Mouse (Mus musculus) limb, embryonic 13.5 days (tissue): ENCODE measurements around the gene Efs. TPM values are rescaled to one million over a fixed set of nuclear protein-coding genes. Genes with fewer than 3 reads are reported as not detected.
A peak's percentile ranks its signal among the peaks of the same experiment; 100 is the strongest.

Experiments
- ATAC-seq: fragments of 200-750 bp; cut with Nextera tagmentation; 2 replicates; pipeline ENCODE4 v1.8.0; 2017; ENCODE audit warnings: low read depth, moderate number of reproducible peaks, moderate TSS enrichment; ENCODE audit not compliant: low FRiP score
- H3K27ac ChIP-seq: fragments of 300-500 bp; sonication (generic); 2 replicates; pipeline ENCODE4 v1.5.1; 2015; ENCODE audit warnings: inconsistent platforms, mild to moderate bottlenecking, moderate library complexity
- H3K27me3 ChIP-seq: fragments of 300-500 bp; sonication (generic); 2 replicates; pipeline ENCODE4 v1.6.1; 2015; ENCODE audit warnings: mild to moderate bottlenecking, inconsistent platforms
- H3K36me3 ChIP-seq: fragments of 300-500 bp; sonication (generic); 2 replicates; pipeline ENCODE4 v1.6.1; 2015; ENCODE audit warnings: inconsistent platforms, mild to moderate bottlenecking, moderate library complexity
- H3K4me1 ChIP-seq: fragments of 300-500 bp; sonication (generic); 2 replicates; pipeline ENCODE4 v1.6.1; 2015; ENCODE audit warnings: inconsistent platforms
- H3K4me2 ChIP-seq: fragments of 300-500 bp; sonication (generic); replicated peaks from 2 replicates; pipeline ENCODE4 v1.6.1; 2015; ENCODE audit warnings: inconsistent platforms, mild to moderate bottlenecking, moderate library complexity
- H3K4me3 ChIP-seq: fragments of 300-500 bp; sonication (generic); 2 replicates; pipeline ENCODE4 v1.5.1; 2015; ENCODE audit warnings: moderate library complexity, mild to moderate bottlenecking, inconsistent platforms
- H3K9ac ChIP-seq: fragments of 300-500 bp; sonication (generic); 2 replicates; pipeline ENCODE4 v1.6.1; 2015; ENCODE audit warnings: mild to moderate bottlenecking, inconsistent platforms
- H3K9me3 ChIP-seq: fragments of 300-500 bp; sonication (generic); 2 replicates; pipeline ENCODE4 v1.6.1; 2016; ENCODE audit warnings: inconsistent platforms
- WGBS: fragments of 180-500 bp; shearing (Covaris S2); methylation state at CpG from one replicate; pipeline ENCODE4 v1.1.7; 2015; 5-methylcytosine and 5-hydroxymethylcytosine counted together
- polyA plus RNA-seq: library from polyadenylated mRNA; unstranded; fragments of >200 nt; fragmentation: Nextera tagmentation; extraction: Ambion mirVana; gene quantifications from 2 replicates; pipeline ENCODE4 v1.2.1, GENCODE M21; 2015

The Efs gene
- polyA plus RNA-seq, 1 experiment from 2014 or later, result 50.4 TPM

DNA sequence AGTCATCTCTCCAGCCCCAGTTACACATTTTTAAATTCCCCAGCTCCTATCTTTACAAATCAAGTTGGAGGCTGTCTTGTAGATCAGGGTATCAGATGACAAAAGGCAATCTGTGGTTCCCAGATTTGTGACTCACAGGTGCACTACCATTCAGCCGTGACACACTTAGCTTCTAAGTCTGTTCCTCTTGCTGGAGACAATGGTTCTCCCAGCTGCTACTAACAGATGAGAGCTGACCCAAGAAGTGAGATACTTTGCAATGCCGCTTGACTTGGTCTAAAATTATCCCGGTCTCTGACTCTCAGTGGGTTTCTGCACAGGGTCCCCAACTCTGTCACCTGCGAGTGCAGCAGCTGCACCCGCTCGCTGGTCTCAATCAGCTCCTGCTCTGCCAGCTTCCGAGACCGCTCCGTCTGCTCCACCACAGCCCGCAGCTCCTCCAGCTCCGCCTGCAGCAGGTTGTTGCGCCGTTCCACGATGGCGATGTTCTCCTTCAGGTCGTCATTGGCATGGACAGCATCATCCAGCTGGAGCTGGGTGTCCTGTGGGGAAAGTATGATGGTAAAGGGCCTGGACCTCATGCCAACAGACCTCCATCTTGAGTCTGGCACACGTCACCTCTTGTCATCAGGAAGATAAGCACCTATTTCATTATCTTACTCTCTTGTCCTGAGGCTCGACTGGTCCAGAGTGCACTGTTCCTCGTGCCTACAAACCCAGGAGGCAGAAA lies 20.2 kb upstream of the Efs start:
- Histone ChIP-seq H3K4me3 (no peak overlapping the region), H3K4me1 (no peaks in the 10 kb centered on the region), H3K27me3 (peaks cover 8% of the 10 kb centered on the region; the same call in 1 of the 2 replicates), H3K9ac (no peak overlapping the region), H3K27ac (no peak overlapping the region; the same call in 1 of the 2 replicates), H3K9me3 (no peaks in the 10 kb centered on the region), H3K4me2 (no peak overlapping the region), H3K36me3 (no peaks in the 10 kb centered on the region)
- 76% methylated on average over 19 of the region's 19 CpGs for WGBS
- ATAC-seq, result peak; percentile 34; the same call in 1 of the 2 replicates

DNA sequence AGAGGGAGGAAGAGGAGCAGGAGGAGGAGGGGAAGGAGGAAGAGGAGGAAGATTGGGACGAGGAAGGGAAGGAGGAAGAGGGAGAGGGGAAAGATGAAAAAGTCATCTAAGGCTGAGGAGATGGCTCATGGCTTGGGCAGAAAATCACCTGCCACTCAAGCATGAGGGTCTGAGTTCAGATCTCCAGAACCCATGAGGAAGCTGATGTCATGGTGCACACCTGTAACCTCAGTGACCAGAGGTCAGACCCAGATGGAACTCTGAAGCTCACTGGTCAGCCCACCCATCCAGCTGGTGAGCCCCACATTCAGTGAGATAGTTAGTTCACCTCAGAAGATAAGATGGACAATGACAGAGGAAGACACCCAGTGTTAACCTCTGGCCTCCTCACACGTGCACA lies 19.0 kb upstream of the Efs start:
- Histone ChIP-seq H3K4me2 (no peak overlapping the region), H3K4me3 (no peak overlapping the region), H3K27ac (no peak overlapping the region), H3K9ac (no peak overlapping the region), H3K9me3 (no peaks in the 10 kb centered on the region), H3K27me3 (peaks cover 3% of the 10 kb centered on the region; the same call in 1 of the 2 replicates), H3K36me3 (no peaks in the 10 kb centered on the region), H3K4me1 (no peaks in the 10 kb centered on the region)
- WGBS, result 73% methylated on average over 2 of the region's 2 CpGs
- no peak for ATAC-seq

DNA sequence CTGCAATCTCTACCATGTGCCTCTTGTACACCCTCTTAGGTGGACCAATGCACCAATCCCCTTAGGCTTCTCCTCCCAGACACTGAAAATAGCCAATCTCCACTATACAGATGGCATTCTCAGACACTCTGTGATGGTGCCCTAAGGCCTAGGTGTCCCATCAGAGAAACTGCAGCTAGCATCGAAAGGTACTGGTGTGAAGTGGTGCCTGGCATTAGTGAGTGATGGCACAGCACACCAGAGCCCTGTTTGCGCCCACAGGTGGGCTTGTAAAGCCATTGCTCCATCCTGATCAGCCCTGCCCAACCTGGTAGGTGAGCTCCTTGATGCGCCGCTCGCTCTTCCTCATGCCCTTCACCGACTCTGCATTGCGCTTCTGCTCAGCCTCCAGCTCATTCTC lies 18.0 kb upstream of the Efs start:
- no peak overlapping the region for H3K4me3 ChIP-seq
- no peaks in the 10 kb centered on the region for H3K9me3 ChIP-seq
- no peaks in the 10 kb centered on the region for H3K36me3 ChIP-seq
- H3K27ac ChIP-seq, result no peak overlapping the region
- no peak for ATAC-seq
- H3K4me1 ChIP-seq, result peaks cover 4% of the 10 kb centered on the region; the same call in 1 of the 2 replicates
- H3K4me2 ChIP-seq, result no peak overlapping the region
- 89% methylated on average over 7 of the region's 7 CpGs for WGBS
- no peaks in the 10 kb centered on the region; the same call in 1 of the 2 replicates for H3K27me3 ChIP-seq
- H3K9ac ChIP-seq, result no peak overlapping the region

DNA sequence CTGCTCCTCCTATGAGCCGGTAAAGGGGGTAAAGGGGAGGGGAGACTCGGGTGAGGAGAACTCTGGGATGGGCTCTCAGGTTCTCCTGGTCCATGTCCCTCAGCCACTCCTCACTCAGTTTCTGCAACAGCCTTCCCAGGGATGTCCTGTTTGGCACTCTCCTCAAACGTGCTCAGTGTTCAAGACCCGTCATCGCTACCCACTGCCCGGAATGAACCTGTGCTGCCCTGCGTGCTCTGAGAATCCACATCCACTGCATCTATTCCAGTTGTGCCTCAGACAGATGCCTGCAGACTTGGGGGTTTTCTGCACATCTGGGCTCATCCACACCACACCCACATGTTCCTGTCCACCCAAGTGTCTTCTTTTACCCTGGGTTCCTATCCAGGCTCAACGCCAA lies 16.6 kb upstream of the Efs start:
- H3K27ac ChIP-seq, result no peak overlapping the region
- WGBS, result 84% methylated on average over 8 of the region's 8 CpGs
- no peaks in the 10 kb centered on the region for H3K36me3 ChIP-seq
- peaks cover 10% of the 10 kb centered on the region for H3K4me1 ChIP-seq
- H3K4me3 ChIP-seq, result no peak overlapping the region
- H3K4me2 ChIP-seq, result no peak overlapping the region
- no peak for ATAC-seq
- no peak overlapping the region for H3K9ac ChIP-seq
- H3K27me3 ChIP-seq, result no peaks in the 10 kb centered on the region; the same call in 1 of the 2 replicates
- H3K9me3 ChIP-seq, result no peaks in the 10 kb centered on the region

DNA sequence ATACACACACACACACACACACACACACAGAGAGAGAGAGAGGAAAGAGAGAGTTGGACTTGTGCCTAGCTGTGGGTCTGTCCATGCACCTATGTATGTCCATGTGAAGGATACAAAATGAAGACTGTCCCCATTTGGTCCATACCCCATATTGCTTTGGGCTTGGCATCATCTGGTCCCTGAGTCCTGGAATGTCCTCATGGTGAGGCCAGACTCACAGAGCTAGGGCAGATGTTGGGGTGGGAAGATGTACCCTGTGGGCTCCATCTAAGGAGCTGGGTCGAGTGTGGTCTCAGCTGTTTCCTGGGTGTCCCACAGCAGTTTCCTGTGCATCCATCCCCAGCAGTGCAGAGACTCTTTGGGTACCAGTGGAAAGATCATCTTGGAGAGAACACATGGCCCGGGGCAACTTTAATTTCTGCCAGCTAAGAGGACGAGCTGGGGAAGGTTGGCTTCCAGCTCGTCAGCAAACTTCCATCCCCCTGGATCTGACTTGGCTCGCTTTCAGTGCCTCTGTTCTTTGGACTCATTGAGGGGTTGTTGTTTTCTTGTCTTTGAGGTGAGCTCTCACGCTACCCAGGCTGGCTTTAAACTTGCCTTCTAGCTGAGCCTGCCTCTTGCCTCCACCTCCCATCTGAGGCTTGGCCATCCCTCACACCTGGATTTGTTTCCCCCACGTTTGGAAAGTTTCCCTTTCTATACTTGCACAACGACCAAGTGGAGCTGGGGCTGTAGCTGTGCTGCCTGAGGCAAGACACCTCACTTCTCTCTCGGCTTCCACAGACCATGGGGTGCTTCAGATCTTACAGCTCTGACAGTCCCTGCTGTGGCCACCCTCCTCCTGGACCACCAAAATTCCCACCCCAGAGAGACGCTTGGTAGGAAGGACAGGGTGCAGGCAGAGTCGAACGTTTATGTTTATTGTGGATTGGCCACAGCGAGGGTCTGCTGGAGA lies 15.4 kb upstream of the Efs start:
- no peak for ATAC-seq
- Histone ChIP-seq H3K4me1 (peaks cover 20% of the 10 kb centered on the region), H3K27me3 (no peaks in the 10 kb centered on the region; the same call in 1 of the 2 replicates), H3K9me3 (no peaks in the 10 kb centered on the region), H3K4me2 (no peak overlapping the region), H3K4me3 (no peak overlapping the region), H3K9ac (no peak overlapping the region), H3K36me3 (no peaks in the 10 kb centered on the region), H3K27ac (no peak overlapping the region)
- 56% methylated on average over 13 of the region's 13 CpGs for WGBS

DNA sequence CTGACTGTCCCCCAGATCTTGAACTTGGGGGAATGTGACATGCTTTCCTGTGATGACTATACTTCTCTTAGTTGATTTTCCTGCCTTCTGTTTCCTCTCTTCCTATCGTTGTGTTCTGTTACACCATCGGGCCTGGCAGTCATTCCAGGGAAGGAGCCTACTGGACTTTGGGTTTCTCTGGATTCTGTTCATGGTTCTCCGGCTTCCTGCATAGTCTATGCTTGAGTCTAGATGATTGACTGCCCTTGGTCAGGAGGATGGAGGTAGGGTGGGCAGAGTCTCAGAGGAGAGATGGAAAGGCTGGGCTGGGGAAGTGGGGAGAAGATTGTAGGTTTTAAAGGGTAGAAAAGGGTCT lies 14.2 kb upstream of the Efs start:
- ATAC-seq, result no peak
- Histone ChIP-seq H3K9me3 (no peaks in the 10 kb centered on the region), H3K27ac (no peak overlapping the region), H3K4me1 (peaks cover 26% of the 10 kb centered on the region), H3K36me3 (no peaks in the 10 kb centered on the region), H3K27me3 (no peaks in the 10 kb centered on the region; the same call in 1 of the 2 replicates), H3K9ac (no peak overlapping the region), H3K4me2 (no peak overlapping the region), H3K4me3 (no peak overlapping the region)
- 76% methylated on average over 3 of the region's 3 CpGs for WGBS

DNA sequence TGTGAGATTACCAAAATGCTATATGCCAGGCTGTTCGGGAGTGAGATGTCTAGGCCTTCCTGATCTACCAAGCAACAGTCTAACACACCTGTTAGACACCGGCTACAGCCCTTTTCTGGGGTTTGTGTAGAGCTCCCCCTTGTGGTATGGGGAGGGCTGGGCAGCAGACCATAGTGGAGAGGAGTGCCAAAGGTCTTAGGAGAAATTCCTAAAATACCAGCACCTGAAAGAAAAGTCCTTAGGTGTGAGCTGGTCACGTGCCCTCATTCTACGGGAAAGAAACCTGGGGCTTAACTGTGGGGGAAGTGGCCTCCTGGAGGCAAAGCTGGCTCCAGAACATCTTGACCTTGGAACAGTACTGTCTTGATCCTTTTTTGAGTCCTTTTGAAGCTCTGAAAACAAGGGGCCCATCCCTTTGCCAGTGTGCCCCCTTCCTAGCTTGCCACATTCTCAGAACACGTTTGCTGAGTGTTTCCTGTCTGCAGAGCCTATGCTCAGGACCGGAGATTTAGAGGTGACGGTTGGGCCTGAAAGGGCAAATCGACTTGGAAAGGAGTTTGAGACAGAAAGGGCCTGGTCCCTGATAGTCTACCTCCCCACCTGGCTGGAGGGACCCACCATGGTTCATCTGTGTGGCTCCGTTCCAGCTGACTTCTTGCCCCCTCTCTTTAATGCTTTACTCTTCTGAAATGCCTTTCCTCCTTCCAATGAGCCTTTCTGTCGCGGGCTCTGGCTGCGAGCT lies 13.7 kb upstream of the Efs start:
- Histone ChIP-seq H3K27ac (no peak overlapping the region), H3K4me2 (no peak overlapping the region), H3K27me3 (no peaks in the 10 kb centered on the region; the same call in 1 of the 2 replicates), H3K4me1 (peaks cover 26% of the 10 kb centered on the region), H3K36me3 (no peaks in the 10 kb centered on the region), H3K9ac (no peak overlapping the region), H3K4me3 (no peak overlapping the region), H3K9me3 (no peaks in the 10 kb centered on the region)
- no peak for ATAC-seq
- 49% methylated on average over 12 of the region's 12 CpGs for WGBS

DNA sequence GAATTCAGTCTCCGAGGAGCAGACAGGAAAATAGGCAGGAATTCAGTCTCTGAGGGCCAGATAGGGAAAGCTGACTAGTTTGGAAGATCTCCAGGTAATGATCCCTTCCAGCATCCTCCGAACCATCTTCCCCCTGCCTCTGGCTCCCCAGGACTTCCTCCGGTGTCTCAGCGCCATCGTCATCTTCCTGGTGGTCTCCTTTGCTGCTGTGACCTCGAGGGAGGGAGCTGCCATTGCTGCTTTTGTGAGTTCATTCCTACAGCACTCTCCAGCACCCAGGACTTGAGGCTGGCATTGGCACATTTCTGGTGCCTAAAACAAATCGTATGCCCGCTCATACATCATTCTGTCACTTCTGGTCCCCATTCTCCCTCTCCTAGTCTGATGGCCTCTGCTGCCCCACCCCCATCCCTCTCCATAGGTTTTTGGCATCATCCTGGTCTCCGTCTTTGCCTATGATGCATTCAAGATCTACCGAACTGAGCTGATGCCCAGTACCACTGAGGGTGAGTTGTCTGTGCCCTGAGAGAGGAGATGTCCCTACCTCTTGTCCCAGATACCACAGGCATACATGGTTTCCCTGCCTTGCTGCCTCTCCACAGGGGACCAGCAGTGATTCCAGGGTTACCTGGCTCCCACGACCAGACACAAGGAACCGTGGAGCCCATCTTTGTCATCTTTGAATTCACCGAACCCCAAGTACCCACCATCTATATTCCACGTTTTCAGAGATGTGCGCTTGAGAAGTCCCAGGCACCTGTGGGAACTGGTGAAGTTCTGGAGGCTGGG lies 12.7 kb upstream of the Efs start:
- Histone ChIP-seq H3K9ac (no peak overlapping the region), H3K4me1 (peaks cover 26% of the 10 kb centered on the region), H3K27ac (no peak overlapping the region), H3K4me3 (no peak overlapping the region), H3K27me3 (no peaks in the 10 kb centered on the region; the same call in 1 of the 2 replicates), H3K4me2 (no peak overlapping the region), H3K36me3 (no peaks in the 10 kb centered on the region), H3K9me3 (no peaks in the 10 kb centered on the region)
- ATAC-seq, result no peak
- WGBS, result 79% methylated on average over 15 of the region's 15 CpGs

DNA sequence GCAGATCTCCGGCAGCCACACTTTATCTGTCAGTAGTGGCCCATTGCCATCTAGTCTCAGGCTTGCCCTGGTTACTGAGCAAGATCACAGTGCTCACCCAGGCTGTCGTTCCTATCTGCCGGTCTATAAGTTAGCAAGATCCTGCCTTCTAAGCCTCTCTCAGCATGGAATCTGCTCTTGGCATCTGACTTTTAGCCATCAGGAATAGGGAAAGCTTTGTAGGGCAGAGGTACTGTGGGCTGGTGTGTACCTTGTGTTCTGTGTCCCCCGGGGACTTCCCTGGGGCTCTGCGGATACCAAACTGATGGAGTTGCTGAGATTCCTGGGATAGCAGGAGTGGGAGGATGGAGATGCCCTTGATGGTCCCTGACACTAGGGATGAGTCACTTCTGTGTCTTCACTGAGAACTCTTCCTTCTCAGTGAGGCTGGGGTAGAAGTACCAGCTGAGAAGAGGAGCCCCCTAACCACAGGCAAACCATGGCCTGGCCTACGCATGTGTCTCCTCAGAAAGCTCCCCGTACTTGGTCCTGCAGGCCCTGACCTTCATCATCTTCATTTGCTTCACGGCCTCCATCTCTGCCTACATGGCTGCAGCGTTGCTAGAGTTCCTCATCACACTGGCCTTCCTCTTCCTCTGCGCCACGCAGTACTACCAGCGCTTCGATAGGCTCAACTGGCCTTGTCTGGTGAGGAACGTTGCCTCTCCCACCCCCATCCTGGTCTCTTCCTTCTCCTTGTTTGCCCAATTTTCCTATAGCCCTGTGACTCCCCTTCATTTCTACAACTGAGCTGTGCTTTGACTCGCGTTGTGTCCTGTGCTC lies 11.6 kb upstream of the Efs start:
- no peak overlapping the region for H3K9ac ChIP-seq
- H3K4me2 ChIP-seq, result peak overlapping the region; percentile 41
- no peak for ATAC-seq

DNA sequence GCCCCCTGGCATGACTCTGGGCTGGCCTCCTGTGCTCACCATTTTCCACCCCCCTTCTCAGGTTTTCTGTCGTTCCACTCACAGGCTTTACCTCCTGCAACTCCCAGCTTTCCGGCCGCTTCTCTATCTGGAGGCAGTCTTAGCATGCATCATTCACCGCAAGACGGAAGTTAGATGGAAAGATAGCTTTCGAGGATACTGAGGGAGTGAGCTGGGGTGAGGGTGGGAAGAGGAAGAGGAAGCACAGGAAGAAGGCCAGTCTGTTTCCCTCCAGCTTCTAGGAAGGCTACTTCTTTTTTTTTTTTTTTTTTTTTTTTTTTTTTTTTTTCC lies 10.9 kb upstream of the Efs start:
- Histone ChIP-seq H3K9ac (peak overlapping the region; percentile 53), H3K27me3 (no peaks in the 10 kb centered on the region)

More for the DNA sequence above, 11.6 kb upstream of the Efs start:
- Histone ChIP-seq H3K4me3 (no peak overlapping the region), H3K4me1 (peaks cover 34% of the 10 kb centered on the region), H3K9me3 (no peaks in the 10 kb centered on the region), H3K36me3 (no peaks in the 10 kb centered on the region), H3K27me3 (no peaks in the 10 kb centered on the region; the same call in 1 of the 2 replicates), H3K27ac (no peak overlapping the region; the same call in 1 of the 2 replicates)
- WGBS, result 85% methylated on average over 16 of the region's 16 CpGs

More for the DNA sequence above, 10.9 kb upstream of the Efs start:
- Histone ChIP-seq H3K4me2 (peak overlapping the region; percentile 48), H3K9me3 (no peaks in the 10 kb centered on the region), H3K27ac (peak overlapping the region; percentile 92), H3K4me1 (peaks cover 35% of the 10 kb centered on the region), H3K36me3 (no peaks in the 10 kb centered on the region), H3K4me3 (peak overlapping the region; percentile 23)
- 41% methylated on average over 6 of the region's 6 CpGs for WGBS
- ATAC-seq, result no peak
